Mouse (Mus musculus) C2C12 (cell line): ENCODE results near the gene Fam172a.

Experiments
- CTCF ChIP-seq: IDR thresholded peaks from one replicate; pipeline ENCODE4 v1.5.1; 2011; ENCODE audit not compliant: control insufficient read depth, insufficient read depth, insufficient read length
- FOSL1 ChIP-seq: IDR thresholded peaks from one replicate; pipeline ENCODE4 v1.8.0; 2011; ENCODE audit warnings: mild to moderate bottlenecking, low read length; ENCODE audit not compliant: poor library complexity, insufficient read depth, severe bottlenecking
- MYOD1 ChIP-seq: IDR thresholded peaks from one replicate; pipeline ENCODE4 v1.6.1; 2011; ENCODE audit warnings: low read depth; ENCODE audit not compliant: control insufficient read depth, insufficient read length
- USF1 ChIP-seq: IDR thresholded peaks from one replicate; pipeline ENCODE4 v1.6.1; 2011; ENCODE audit warnings: low read depth, mild to moderate bottlenecking, control low read depth, moderate library complexity

- TF ChIP-seq CTCF (no peak), MYOD1 (no peak), USF1 (no peak), FOSL1 (no peak)
Observed at GRCm38 (mm10) chr13:77898066-77898796, 196.4 kb downstream of the Fam172a start.
